Mouse (Mus musculus) limb, embryonic 11.5 days (tissue): ENCODE data around the gene Ccdc122. TPM values are rescaled to one million over a fixed set of nuclear protein-coding genes. Genes with fewer than 3 reads are reported as not detected.
"Not testable (repeated sequence)": the region's sequence is repeated elsewhere in the genome, so short reads cannot be mapped to it uniquely, and the experiment has no call there.

Experiments
- ATAC-seq: fragments of 200-750 bp; cut with Nextera tagmentation; 2 replicates; pipeline ENCODE4 v1.8.0; 2017; ENCODE audit warnings: low read depth; ENCODE audit not compliant: insufficient number of reproducible peaks, low FRiP score, low TSS enrichment
- DNase-seq: peaks from one replicate; pipeline ENCODE4 v3.0.0-alpha.2; 2015; ENCODE audit warnings: low spot score
- H3K27ac ChIP-seq: fragments of 300-500 bp; sonication (generic); replicated peaks from 2 replicates; pipeline ENCODE4 v1.5.1; 2014; ENCODE audit warnings: low read depth, mild to moderate bottlenecking, low read length
- H3K27me3 ChIP-seq: fragments of 300-500 bp; sonication (generic); 2 replicates; pipeline ENCODE4 v1.6.1; 2014; ENCODE audit warnings: mild to moderate bottlenecking, low read length, mixed read lengths; ENCODE audit not compliant: control insufficient read depth, insufficient read depth
- H3K36me3 ChIP-seq: fragments of 300-500 bp; sonication (generic); 2 replicates; pipeline ENCODE4 v1.6.1; 2014; ENCODE audit warnings: mild to moderate bottlenecking, low read length, moderate library complexity, mixed read lengths; ENCODE audit not compliant: control insufficient read depth, insufficient read depth
- H3K4me1 ChIP-seq: fragments of 300-500 bp; sonication (generic); 2 replicates; pipeline ENCODE4 v1.6.1; 2014; ENCODE audit warnings: low read length, mixed read lengths; ENCODE audit not compliant: control insufficient read depth, insufficient read depth
- H3K4me2 ChIP-seq: fragments of 300-500 bp; sonication (generic); 2 replicates; pipeline ENCODE4 v1.6.1; 2014; ENCODE audit warnings: low read depth, mild to moderate bottlenecking, moderate library complexity; ENCODE audit not compliant: severe bottlenecking
- H3K4me3 ChIP-seq: fragments of 300-500 bp; sonication (generic); 2 replicates; pipeline ENCODE4 v1.5.1; 2014; ENCODE audit warnings: low read depth, low read length
- H3K9ac ChIP-seq: fragments of 300-500 bp; sonication (generic); 2 replicates; pipeline ENCODE4 v1.6.1; 2014; ENCODE audit warnings: mild to moderate bottlenecking, low read length
- H3K9me3 ChIP-seq: fragments of 300-500 bp; sonication (generic); 2 replicates; pipeline ENCODE4 v1.6.1; 2016; ENCODE audit warnings: low read length; ENCODE audit not compliant: control insufficient read depth
- WGBS: fragments of 180-500 bp; shearing (Covaris S2); extraction: QIAGEN DNeasy Blood & Tissue Kit; methylation state at CpG from one replicate; pipeline ENCODE4 v1.1.7; 2014; 5-methylcytosine and 5-hydroxymethylcytosine counted together
- polyA plus RNA-seq: library from polyadenylated mRNA; unstranded; fragments of >200 nt; fragmentation: Nextera tagmentation; extraction: Ambion mirVana; gene quantifications from 2 replicates; pipeline ENCODE4 v1.2.1, GENCODE M21; 2014

Gene Ccdc122
- polyA plus RNA-seq = 1.6 and 2.4 TPM in 2 replicates

- H3K9ac ChIP-seq = peak within 1 kb of the TSS; percentile 83
- peak within 1 kb of the TSS; percentile 57 for H3K4me3 ChIP-seq
- H3K27me3 ChIP-seq = no peaks in the 10 kb centered on the region
- ATAC-seq (peak; percentile 82), DNase-seq (peak; percentile 87)
- H3K27ac ChIP-seq = no peak within 1 kb of the TSS
- under 1% methylated on average over 80 of the region's 86 CpGs for WGBS
- H3K4me1 ChIP-seq = no peaks in the 10 kb centered on the region
- H3K4me2 ChIP-seq = peak within 1 kb of the TSS; percentile 79
- no peaks in the 10 kb centered on the region for H3K36me3 ChIP-seq
- H3K9me3 ChIP-seq = no peaks in the 10 kb centered on the region
Observed at GRCm38 (mm10) chr14:77036226-77037046, at the start of gene Ccdc122, which contains the start of gene Lacc1. TSS of gene Ccdc122 (plus strand) at chr14:77036772. TSS of gene Lacc1 (minus strand) at chr14:77036904.

GRCm38 (mm10) chr14:76990351-76990750, 46.2 kb upstream of the Ccdc122 start:
- not testable (repeated sequence) for H3K36me3 ChIP-seq, H3K4me1 ChIP-seq, H3K4me3 ChIP-seq, H3K9me3 ChIP-seq, H3K9ac ChIP-seq, H3K4me2 ChIP-seq, H3K27ac ChIP-seq, DNase-seq, H3K27me3 ChIP-seq, ATAC-seq
- WGBS = 91% methylated on average over 2 of the region's 2 CpGs

GRCm38 (mm10) chr14:77004740-77005139, 31.8 kb upstream of the Ccdc122 start:
- no peak overlapping the region for H3K9ac ChIP-seq
- H3K9me3 ChIP-seq = no peaks in the 10 kb centered on the region
- H3K27ac ChIP-seq = no peak overlapping the region
- H3K4me3 ChIP-seq = no peak overlapping the region
- H3K36me3 ChIP-seq = no peaks in the 10 kb centered on the region
- H3K4me1 ChIP-seq = no peaks in the 10 kb centered on the region
- H3K4me2 ChIP-seq = no peak overlapping the region
- no peaks in the 10 kb centered on the region for H3K27me3 ChIP-seq
- DNase-seq (no peak), ATAC-seq (no peak)
- WGBS = 77% methylated on average over 8 of the region's 8 CpGs

- H3K9me3 ChIP-seq = no peaks in the 10 kb centered on the region
- no peaks in the 10 kb centered on the region for H3K4me1 ChIP-seq
- DNase-seq = no peak
- no peaks in the 10 kb centered on the region for H3K36me3 ChIP-seq
- WGBS = 83% methylated on average over 5 of the region's 5 CpGs
- H3K27ac ChIP-seq = no peak overlapping the region
- H3K4me2 ChIP-seq = no peak overlapping the region
- H3K9ac ChIP-seq = no peak overlapping the region
- H3K4me3 ChIP-seq = no peak overlapping the region
- H3K27me3 ChIP-seq = no peaks in the 10 kb centered on the region
- no peak for ATAC-seq
Observed at GRCm38 (mm10) chr14:77005566-77005965, 31.0 kb upstream of the Ccdc122 start.

GRCm38 (mm10) chr14:77008238-77008637, 28.3 kb upstream of the Ccdc122 start:
- 25% methylated on average over 3 of the region's 3 CpGs for WGBS
- Histone ChIP-seq H3K9ac (no peak overlapping the region), H3K27me3 (no peaks in the 10 kb centered on the region), H3K27ac (no peak overlapping the region), H3K4me1 (no peaks in the 10 kb centered on the region), H3K4me3 (no peak overlapping the region), H3K9me3 (no peaks in the 10 kb centered on the region), H3K4me2 (no peak overlapping the region), H3K36me3 (no peaks in the 10 kb centered on the region)
- ATAC-seq (no peak), DNase-seq (peak; percentile 81)

GRCm38 (mm10) chr14:77011804-77012203, 24.8 kb upstream of the Ccdc122 start:
- ATAC-seq (no peak), DNase-seq (peak; percentile 85)
- no peak overlapping the region for H3K4me3 ChIP-seq
- H3K9ac ChIP-seq = no peak overlapping the region
- no peak overlapping the region for H3K27ac ChIP-seq
- WGBS = 4% methylated on average over 3 of the region's 3 CpGs
- H3K4me2 ChIP-seq = no peak overlapping the region
- no peaks in the 10 kb centered on the region for H3K4me1 ChIP-seq
- no peaks in the 10 kb centered on the region for H3K36me3 ChIP-seq
- no peaks in the 10 kb centered on the region for H3K27me3 ChIP-seq
- no peaks in the 10 kb centered on the region for H3K9me3 ChIP-seq

GRCm38 (mm10) chr14:77016783-77017182, 19.8 kb upstream of the Ccdc122 start:
- not testable (repeated sequence) for H3K27me3 ChIP-seq, DNase-seq, H3K4me2 ChIP-seq, H3K4me3 ChIP-seq, H3K9ac ChIP-seq, H3K36me3 ChIP-seq, ATAC-seq, H3K27ac ChIP-seq, H3K4me1 ChIP-seq, H3K9me3 ChIP-seq
- WGBS = 46% methylated on average over 12 of the region's 12 CpGs

GRCm38 (mm10) chr14:77017211-77017610, 19.4 kb upstream of the Ccdc122 start:
- 79% methylated on average over 6 of the region's 6 CpGs for WGBS
- no peak overlapping the region for H3K27ac ChIP-seq
- no peak for ATAC-seq

More at GRCm38 (mm10) chr14:77017211-77017610, 19.4 kb upstream of the Ccdc122 start:
- no peak for DNase-seq
- H3K9ac ChIP-seq = no peak overlapping the region
- H3K36me3 ChIP-seq = no peaks in the 10 kb centered on the region
- no peak overlapping the region for H3K4me3 ChIP-seq
- no peak overlapping the region for H3K4me2 ChIP-seq
- H3K4me1 ChIP-seq = no peaks in the 10 kb centered on the region
- H3K27me3 ChIP-seq = no peaks in the 10 kb centered on the region
- no peaks in the 10 kb centered on the region for H3K9me3 ChIP-seq
